Mouse (Mus musculus) small intestine, adult 2 months (tissue): ENCODE measurements at regions not wholly inside any gene's neighbourhood (a gene's known extent, or its start where the extent isn't known, plus 50 kb on each side); places are given as distances from the start of the nearest gene placed in this dataset.

ENCODE experiments used
- CTCF ChIP-seq: fragments of 200-500 bp; IDR thresholded peaks from 2 replicates; pipeline ENCODE4 v1.5.1; 2012; ENCODE audit warnings: low read depth, mild to moderate bottlenecking, control low read depth, inconsistent platforms, low read length, moderate library complexity, mixed read lengths; ENCODE audit not compliant: insufficient replicate concordance, insufficient read length; ENCODE audit errors: extremely low read depth
- POLR2A ChIP-seq: fragments of 200-500 bp; IDR thresholded peaks from 2 replicates; pipeline ENCODE4 v1.6.1; 2012; ENCODE audit warnings: low read depth, mild to moderate bottlenecking, control low read depth, inconsistent platforms, low read length, moderate library complexity

- TF ChIP-seq CTCF: no peak
- TF ChIP-seq POLR2A: no peak
Observed at GRCm38 (mm10) chr2:74199550-74199949, 288.4 kb upstream of the Atp5g3 start.
